Comparison of ENCODE assay signal across 11 mouse cellular contexts in genomic region chr5:37825611-37826445, GRCm38 (mm10). TPM values are rescaled to one million over a fixed set of nuclear protein-coding genes. Genes with fewer than 3 reads are reported as not detected.
DNase-seq lines count a peak whose midpoint lies in the region; ATAC-seq and TF ChIP-seq lines count a peak whose summit lies in the region.
"Had no signal": no experiment of that assay in that cellular context is flagged by ENCODE, and none has a peak within 500 bp of the region (broad histone marks: within the 10 kb centered on the region; RNA-seq: fewer than 3 reads in every experiment).

No protein-coding gene starts in this region.

- 0 out of 2 replicates have a peak overlapping the region, but pooled peaks have one; percentile 6 for H3K9ac ChIP-seq in forebrain, embryonic 11.5 days (ENCODE audit: low read length)
- no peak overlapping the region for H3K9ac ChIP-seq in forebrain, embryonic 15.5 days (replicated peaks)
- H3K9ac ChIP-seq in midbrain, postnatal 0 days (replicated peaks; ENCODE audit: low read length, poor library complexity, severe bottlenecking) = no peak overlapping the region
- H3K9ac ChIP-seq: kidney, embryonic 15.5 days; lung, embryonic 15.5 days had no signal

- H3K4me1 ChIP-seq in forebrain, embryonic 11.5 days (replicated peaks; ENCODE audit: control insufficient read depth, insufficient read depth, low read length) = peaks cover 37% of the 10 kb centered on the region
- H3K4me1 ChIP-seq in forebrain, embryonic 15.5 days = peaks cover 42% of the 10 kb centered on the region
- H3K4me1 ChIP-seq in midbrain, embryonic 10.5 days = peaks cover 75% of the 10 kb centered on the region
- no peaks in the 10 kb centered on the region for H3K4me1 ChIP-seq in midbrain, postnatal 0 days (ENCODE audit: insufficient read depth, low read length)

- peaks cover 86% of the 10 kb centered on the region for H3K27me3 ChIP-seq in forebrain, embryonic 11.5 days (ENCODE audit: control insufficient read depth, insufficient read depth, low read length)
- H3K27me3 ChIP-seq in forebrain, embryonic 15.5 days = peaks cover 94% of the 10 kb centered on the region
- peaks cover 100% of the 10 kb centered on the region for H3K27me3 ChIP-seq in midbrain, embryonic 10.5 days (ENCODE audit: low read depth, poor library complexity, severe bottlenecking)
- H3K27me3 ChIP-seq in midbrain, postnatal 0 days (ENCODE audit: insufficient read depth, low read length) = peaks cover 67% of the 10 kb centered on the region

- no peaks in the 10 kb centered on the region for H3K36me3 ChIP-seq in forebrain, embryonic 11.5 days (ENCODE audit: control insufficient read depth, insufficient read depth, low read length)
- no peaks in the 10 kb centered on the region for H3K36me3 ChIP-seq in forebrain, embryonic 15.5 days
- H3K36me3 ChIP-seq in midbrain, embryonic 10.5 days = peaks cover 3% of the 10 kb centered on the region; the same call in 1 of the 2 replicates
- H3K36me3 ChIP-seq in midbrain, postnatal 0 days (ENCODE audit: insufficient read depth, low read length) = no peaks in the 10 kb centered on the region
- H3K36me3 ChIP-seq: G1E; kidney, embryonic 15.5 days; lung, embryonic 15.5 days had no signal

- peak overlapping the region; percentile 43 for H3K4me2 ChIP-seq in forebrain, embryonic 11.5 days (ENCODE audit: low read depth, low read length, severe bottlenecking)
- H3K4me2 ChIP-seq in forebrain, embryonic 15.5 days (replicated peaks) = no peak overlapping the region
- no peak overlapping the region for H3K4me2 ChIP-seq in midbrain, postnatal 0 days (ENCODE audit: low read depth, low read length, poor library complexity, severe bottlenecking)
- H3K4me2 ChIP-seq: kidney, embryonic 15.5 days; lung, embryonic 15.5 days had no signal

- no peak overlapping the region for H3K27ac ChIP-seq in forebrain, embryonic 11.5 days (ENCODE audit: low read depth, low read length)
- no peak overlapping the region for H3K27ac ChIP-seq in forebrain, embryonic 15.5 days (replicated peaks)
- no peak overlapping the region; the same call in 1 of the 2 replicates for H3K27ac ChIP-seq in midbrain, embryonic 10.5 days (replicated peaks)
- H3K27ac ChIP-seq in midbrain, postnatal 0 days (ENCODE audit: low read depth, low read length) = no peak overlapping the region
- H3K27ac ChIP-seq: kidney, embryonic 15.5 days; lung, embryonic 15.5 days had no signal

- H3K4me3 ChIP-seq in forebrain, embryonic 11.5 days (ENCODE audit: low read depth, low read length) = peak overlapping the region; percentile 14; the same call in 1 of the 2 replicates
- H3K4me3 ChIP-seq in forebrain, embryonic 15.5 days = no peak overlapping the region
- peak overlapping the region; percentile 41 for H3K4me3 ChIP-seq in midbrain, embryonic 10.5 days
- no peak overlapping the region for H3K4me3 ChIP-seq in midbrain, postnatal 0 days (ENCODE audit: low read depth, low read length)
- H3K4me3 ChIP-seq: kidney, embryonic 15.5 days had no signal

- ATAC-seq in forebrain, embryonic 11.5 days (replicated peaks; ENCODE audit: low FRiP score) = 0 out of 2 replicates have a peak, but pooled peaks have one; percentile 20
- ATAC-seq in forebrain, embryonic 15.5 days (replicated peaks) = no peak
- no peak for ATAC-seq in midbrain, postnatal 0 days (ENCODE audit: low FRiP score)

- WGBS in forebrain, embryonic 11.5 days = under 1% methylated on average over 37 of the region's 37 CpGs
- 2% methylated on average over 37 of the region's 37 CpGs for WGBS in forebrain, embryonic 15.5 days
- WGBS in midbrain, embryonic 10.5 days = 0% methylated on average over 37 of the region's 37 CpGs
- WGBS in midbrain, postnatal 0 days = 2% methylated on average over 37 of the region's 37 CpGs

- DNase-seq in forebrain, embryonic 11.5 days (ENCODE audit: low spot score) = peak; percentile 72
- peak; percentile 68 for DNase-seq in midbrain, embryonic 10.5 days (ENCODE audit: low spot score)
- no peak for DNase-seq in midbrain, postnatal 0 days (ENCODE audit: low spot score)
- DNase-seq in induced T-regulatory cell, adult 2 months (ENCODE audit: low read depth) = peak; percentile 1
- peak; percentile 41 for DNase-seq in retina, embryonic 14.5 days (ENCODE audit: low spot score)
- no peak for DNase-seq in cerebellum, adult 8-10 months
- no peak for DNase-seq in lung, postnatal 25 days (ENCODE audit: low spot score)

- peaks cover 3% of the 10 kb centered on the region; the same call in 1 of the 2 replicates for H3K9me3 ChIP-seq in forebrain, embryonic 11.5 days (ENCODE audit: control insufficient read depth, low read length)
- H3K9me3 ChIP-seq in forebrain, embryonic 15.5 days = peaks cover 5% of the 10 kb centered on the region; the same call in 1 of the 2 replicates
- H3K9me3 ChIP-seq in midbrain, embryonic 10.5 days (replicated peaks) = peaks cover 4% of the 10 kb centered on the region; the same call in 1 of the 2 replicates
- no peaks in the 10 kb centered on the region for H3K9me3 ChIP-seq in midbrain, postnatal 0 days (ENCODE audit: low read length)
- H3K9me3 ChIP-seq: kidney, embryonic 15.5 days; lung, embryonic 15.5 days had no signal

- TF ChIP-seq CTCF in midbrain, postnatal 0 days (IDR thresholded peaks at IDR 0.05) = no peak

RNA-seq across cellular contexts. Expression of gene Msx1, which starts 1.4 kb away (rescaled TPM):
- 164 and 175 TPM in 2 replicates for polyA plus RNA-seq in forebrain, embryonic 11.5 days (2014; fragmentation: Nextera tagmentation; extraction: Ambion mirVana)
- polyA plus RNA-seq in forebrain, embryonic 15.5 days (2015; fragmentation: Nextera tagmentation; extraction: Ambion mirVana) = 13.7 and 20.7 TPM in 2 replicates
- polyA plus RNA-seq in midbrain, embryonic 10.5 days (2016; fragmentation: Nextera tagmentation; extraction: Ambion mirVana) = 150 and 155 TPM in 2 replicates
- total RNA-seq in midbrain, postnatal 0 days (2014; rRNA removed) = 12.2 and 12.3 TPM in 2 replicates
- polyA plus RNA-seq in midbrain, postnatal 0 days (2015; fragmentation: Nextera tagmentation; extraction: Ambion mirVana) = 8.0 and 8.3 TPM in 2 replicates
- total RNA-seq: G1E had no signal
- polyA plus RNA-seq: G1E had no signal

Comparison
In these comparisons a context has a peak if more than half of its experiments do, and no peak if none do; other contexts are left out.
1. DNase-seq: peak in forebrain, embryonic 11.5 days (single experiment), midbrain, embryonic 10.5 days (single experiment), induced T-regulatory cell, adult 2 months (single experiment) and retina, embryonic 14.5 days (single experiment); none in midbrain, postnatal 0 days (single experiment), cerebellum, adult 8-10 months (single experiment) and lung, postnatal 25 days (single experiment).
2. H3K4me3 ChIP-seq: peak in forebrain, embryonic 11.5 days (single experiment) and midbrain, embryonic 10.5 days (single experiment); none in forebrain, embryonic 15.5 days (single experiment) and midbrain, postnatal 0 days (single experiment).